Mouse (Mus musculus): ENCODE measurements around the gene Ahrr.

- TF ChIP-seq CTCF (IDR thresholded peaks at IDR 0.05; ENCODE audit: low read depth) (no peak), EP300 (IDR thresholded peaks at IDR 0.05; ENCODE audit: low read depth) (no peak)
Measured at GRCm38 (mm10) chr13:74172036-74172435, 120.1 kb downstream of the Ahrr start.

All from heart, postnatal 0 days (tissue).